Mouse (Mus musculus): ENCODE data around the gene Zfp641.

Gene Zfp641

DNA sequence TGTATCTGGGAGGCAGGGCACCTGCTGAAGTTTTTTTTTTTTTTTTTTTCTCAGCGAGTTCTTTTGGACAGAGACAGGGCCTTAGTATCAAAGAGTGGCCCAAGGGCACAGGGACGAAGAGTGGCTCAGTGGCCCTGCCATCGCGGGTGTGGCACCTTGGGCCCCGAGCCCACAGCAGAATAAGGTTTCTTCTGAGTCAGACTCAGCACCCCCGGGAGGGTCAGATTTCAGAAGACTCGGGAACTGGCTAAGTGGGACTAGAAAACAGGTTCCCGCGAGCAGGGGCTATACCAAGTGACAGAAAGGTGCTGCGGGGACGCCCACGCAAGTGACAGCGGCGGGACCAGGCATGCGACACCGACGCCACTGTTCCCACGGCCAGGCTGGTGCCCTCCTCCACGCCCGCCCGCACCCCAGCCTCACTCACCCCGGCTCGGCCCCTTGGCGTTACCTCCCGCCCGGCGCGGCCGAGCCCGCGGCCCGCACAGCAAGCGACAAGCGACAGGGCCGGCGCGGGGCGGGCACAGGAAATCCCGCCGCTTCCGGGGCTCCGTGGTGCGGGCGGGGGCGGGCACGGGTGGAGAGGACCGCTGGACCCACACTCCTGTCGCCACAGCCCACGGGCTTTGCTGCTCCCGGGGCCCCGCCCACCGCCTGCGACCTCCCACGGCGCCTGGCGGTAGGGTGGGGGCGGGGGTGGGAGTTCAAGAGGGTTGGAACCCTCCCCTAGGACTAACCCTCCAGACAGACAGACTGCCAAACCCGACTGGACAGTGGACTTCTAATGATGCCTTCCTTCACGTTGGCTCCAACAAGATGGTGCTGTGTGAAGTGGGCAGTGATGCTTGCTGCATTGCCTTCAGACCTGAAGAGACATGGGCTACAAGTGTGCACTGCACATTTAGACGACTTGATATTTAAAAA lies at the start of gene Zfp641:
Gene Zfp641 (minus strand): TSS at position 534 of the 924 bp plus-strand sequence.
- no peak for DNase-seq (ENCODE audit: extremely low read depth, insufficient read length, low spot score)

DNA sequence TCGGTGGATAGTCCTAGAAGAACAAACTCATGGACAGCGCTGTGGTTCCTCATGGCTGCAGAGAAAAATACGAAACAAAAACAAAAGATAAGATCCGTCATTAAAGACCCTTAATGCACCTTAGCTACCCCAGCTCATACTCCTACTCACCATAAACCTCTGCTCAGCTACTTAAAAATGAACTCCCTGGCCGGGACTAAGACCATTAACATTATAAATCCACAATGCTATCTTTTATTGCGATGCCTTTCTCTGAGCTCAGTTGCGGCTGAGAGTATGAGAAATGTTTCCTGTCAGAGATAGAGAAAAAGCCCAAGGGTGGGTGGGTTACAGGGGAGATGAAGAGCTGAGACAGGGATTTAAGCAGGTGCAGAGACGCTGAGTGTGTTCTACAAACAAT lies 44.9 kb upstream of the Zfp641 start, which contains the start of gene Olfr284:
Gene Olfr284 (minus strand): TSS at position 101 of the 400 bp plus-strand sequence.
- DNase-seq (ENCODE audit: extremely low read depth, insufficient read length, low spot score) = no peak

DNA sequence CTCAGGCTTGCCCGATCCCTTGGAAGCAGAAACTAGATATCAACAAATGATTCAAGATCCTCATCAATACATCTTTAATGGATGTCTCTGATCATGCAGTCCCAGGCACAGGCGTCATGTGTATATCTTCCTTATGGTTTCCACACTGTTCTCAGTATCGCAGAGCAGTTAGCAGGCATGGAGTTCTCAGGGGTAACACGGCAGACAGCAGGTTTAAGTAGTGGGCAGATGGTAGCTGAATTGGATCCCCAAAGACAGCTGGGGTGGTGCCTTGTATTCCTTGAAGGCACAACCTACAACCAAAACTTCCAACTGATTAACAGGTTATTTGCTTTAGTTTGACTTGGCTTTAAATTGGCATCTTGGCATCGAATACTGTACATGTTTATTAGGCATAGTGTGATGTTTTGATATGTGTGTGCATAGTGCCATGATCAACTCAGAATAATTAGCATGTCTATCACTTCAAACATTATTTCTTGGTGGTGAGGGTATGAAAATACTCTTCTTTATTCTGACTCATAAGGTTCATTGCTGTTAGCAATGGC lies 21.3 kb upstream of the Zfp641 start, which contains the start of gene Olfr285:
Gene Olfr285 (minus strand): TSS at position 177 of the 548 bp plus-strand sequence.
- DNase-seq (ENCODE audit: extremely low read depth, insufficient read length, low spot score) = no peak

- no peak for DNase-seq (ENCODE audit: extremely low read depth, insufficient read length, low spot score)
These were observed 19.7 kb upstream of the Zfp641 start for GRCm38 (mm10) chr15:98315703-98316102.

GRCm38 (mm10) chr15:98293651-98294050 lies 2.3 kb downstream of the Zfp641 start:
- DNase-seq (ENCODE audit: extremely low read depth, insufficient read length, low spot score) = no peak

DNA sequence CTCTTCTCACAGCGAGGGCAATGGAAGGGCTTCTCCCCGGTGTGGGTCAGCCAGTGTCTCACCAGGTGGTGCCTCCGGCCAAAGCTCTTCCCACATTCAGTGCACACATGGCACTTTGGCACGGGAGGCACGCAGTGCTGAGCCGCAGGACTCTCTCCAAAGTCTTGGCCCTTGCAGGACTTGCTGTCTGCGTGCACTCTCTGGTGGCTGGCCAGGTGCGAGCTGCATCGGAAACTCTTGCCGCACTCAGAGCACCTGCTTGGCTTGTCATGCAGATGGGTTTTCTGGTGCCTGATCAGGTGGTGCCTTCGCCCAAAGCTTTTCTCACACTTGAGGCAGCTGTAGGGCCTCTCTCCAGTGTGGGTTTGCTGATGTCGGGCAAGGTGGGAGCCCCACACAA lies 7.4 kb downstream of the Zfp641 start:
- DNase-seq (ENCODE audit: extremely low read depth, insufficient read length, low spot score) = peak; percentile 13

- DNase-seq (ENCODE audit: extremely low read depth, insufficient read length, low spot score) = no peak
These were observed 9.5 kb downstream of the Zfp641 start for GRCm38 (mm10) chr15:98286418-98286817.

DNA sequence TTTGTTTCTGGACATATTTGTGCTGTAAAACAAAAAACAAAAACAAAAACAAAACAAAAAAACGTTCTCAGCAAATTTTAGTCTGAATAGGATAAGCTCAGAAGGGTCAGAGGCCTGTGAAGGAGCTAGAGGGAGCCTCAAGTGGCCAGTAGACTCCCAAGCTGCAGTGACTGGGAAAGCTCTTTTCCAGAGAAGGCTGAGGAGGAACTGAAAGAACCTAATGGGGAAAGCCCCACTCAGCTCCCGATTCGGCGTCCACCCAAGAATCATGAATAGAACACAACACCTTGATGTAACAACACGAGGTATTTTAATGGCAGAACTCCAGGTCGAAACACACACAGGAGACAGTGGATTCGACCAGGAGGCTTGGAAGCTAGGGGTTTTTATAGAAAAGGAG lies 38.2 kb downstream of the Zfp641 start:
- DNase-seq (ENCODE audit: extremely low read depth, insufficient read length, low spot score) = no peak

- no peak for DNase-seq (ENCODE audit: extremely low read depth, insufficient read length, low spot score)
These were observed 38.8 kb downstream of the Zfp641 start, which contains the start of gene H1fnt for GRCm38 (mm10) chr15:98257193-98257592. TSS of gene H1fnt (minus strand) at chr15:98257293.

DNA sequence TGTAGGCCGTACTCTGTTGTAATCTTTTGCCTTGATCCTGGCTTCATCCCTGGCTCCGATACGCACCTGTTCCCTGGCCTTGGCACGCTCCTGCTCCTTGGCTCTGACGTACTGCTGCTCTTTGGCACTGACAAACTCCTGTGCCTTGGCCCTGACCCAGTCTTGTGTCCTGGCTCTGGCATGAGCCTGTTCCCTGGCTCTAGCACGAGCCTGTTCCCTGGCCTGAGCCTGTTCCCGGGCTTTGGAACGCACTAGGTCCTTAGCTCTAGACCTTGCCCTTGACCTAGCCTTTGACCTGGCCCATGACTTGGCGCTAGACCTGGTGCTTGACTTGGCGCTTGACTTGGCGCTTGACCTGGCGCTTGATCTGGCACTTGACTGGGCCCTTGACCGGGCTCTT lies 39.7 kb downstream of the Zfp641 start:
- DNase-seq (ENCODE audit: extremely low read depth, insufficient read length, low spot score) = peak; percentile 7

Data from 3134 (cell line).